Mouse (Mus musculus) embryonic fibroblast, embryonic 13.5 days (primary cell): ENCODE results near the gene Hnrnph1. TPM values are rescaled to one million over a fixed set of nuclear protein-coding genes. Genes with fewer than 3 reads are reported as not detected.
A peak's percentile ranks its signal among the peaks of the same experiment; 100 is the strongest.
"Not testable (repeated sequence)": the region's sequence is repeated elsewhere in the genome, so short reads cannot be mapped to it uniquely, and the experiment has no call there.

Source experiments
- H3K27ac ChIP-seq: 2 replicates; pipeline ENCODE4 v1.5.1; 2012; ENCODE audit warnings: low read length, control low read depth, inconsistent platforms; ENCODE audit not compliant: insufficient read depth
- H3K4me1 ChIP-seq: 2 replicates; pipeline ENCODE4 v1.6.1; 2011; ENCODE audit warnings: low read length; ENCODE audit not compliant: control insufficient read depth, insufficient read depth
- H3K4me3 ChIP-seq: 2 replicates; pipeline ENCODE4 v1.5.1; 2011; ENCODE audit warnings: mild to moderate bottlenecking, control low read depth, low read length; ENCODE audit not compliant: insufficient read depth
- CTCF ChIP-seq: IDR thresholded peaks from 2 replicates; pipeline ENCODE4 v1.5.1; 2011; ENCODE audit warnings: mild to moderate bottlenecking, control low read depth, low read length, moderate library complexity, borderline replicate concordance; ENCODE audit not compliant: insufficient read depth
- POLR2A ChIP-seq: IDR thresholded peaks from 2 replicates; pipeline ENCODE4 v1.6.1; 2011; ENCODE audit warnings: low read depth, mild to moderate bottlenecking, control low read depth, low read length, moderate library complexity
- polyA plus RNA-seq: library from polyadenylated mRNA; stranded (reverse); fragments of >200 nt; gene quantifications from 2 replicates; pipeline ENCODE4 v1.2.4, GENCODE M21; 2011; ENCODE audit warnings: low read depth; ENCODE audit not compliant: missing spikeins, insufficient read length

The Hnrnph1 gene
- polyA plus RNA-seq, 1 experiment: 590 TPM

DNA sequence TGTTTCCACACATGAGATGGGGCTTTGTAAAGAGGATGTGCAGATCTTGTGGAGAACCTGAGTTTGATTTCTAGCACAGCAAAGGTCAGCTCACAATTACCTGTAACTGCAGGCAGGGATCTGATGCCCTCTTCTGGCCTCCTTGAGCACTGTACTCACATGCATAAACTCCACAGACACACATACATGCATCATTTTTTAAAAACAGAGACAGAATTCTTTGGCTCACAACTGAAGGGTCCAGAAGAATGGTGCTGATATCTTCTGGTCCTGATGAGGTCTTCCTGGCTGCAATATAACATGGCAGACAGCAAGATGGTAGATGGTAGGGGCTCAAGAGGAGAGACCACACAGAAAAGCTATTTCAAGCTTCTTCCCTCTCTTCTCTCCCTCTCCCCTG is 22.6 kb upstream of the Hnrnph1 start, which contains the start of gene Cby3:
Cby3 (plus strand) TSS at position 301 of the 400 bp plus-strand sequence.
- Histone ChIP-seq H3K4me3 (no peak within 1 kb of the TSS), H3K27ac (no peak within 1 kb of the TSS), H3K4me1 (no peaks in the 10 kb centered on the region)
- TF ChIP-seq POLR2A: no peak
- TF ChIP-seq CTCF: no peak

DNA sequence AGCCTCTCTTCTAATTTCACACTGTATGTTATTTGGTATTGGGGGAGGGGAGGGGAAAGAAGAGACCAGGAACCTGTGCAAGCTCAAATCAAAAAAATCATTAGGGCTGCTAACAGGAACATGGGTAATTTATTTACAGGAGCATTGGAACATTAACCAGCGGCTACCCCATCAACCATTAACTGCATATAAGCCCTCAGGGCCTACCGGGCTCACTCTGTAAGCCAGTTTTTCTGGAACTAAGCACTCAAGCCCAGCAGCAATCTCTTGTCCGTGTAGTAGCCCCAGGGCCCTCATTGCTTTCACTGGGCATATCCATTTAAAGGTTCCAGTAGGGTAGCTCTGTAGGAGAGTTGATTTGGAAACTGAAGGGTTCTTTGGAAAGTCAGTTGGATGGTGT is 21.9 kb upstream of the Hnrnph1 start:
- Histone ChIP-seq H3K4me3 (no peak overlapping the region), H3K27ac (no peak overlapping the region), H3K4me1 (no peaks in the 10 kb centered on the region)
- no peak for TF ChIP-seq CTCF
- no peak for TF ChIP-seq POLR2A

DNA sequence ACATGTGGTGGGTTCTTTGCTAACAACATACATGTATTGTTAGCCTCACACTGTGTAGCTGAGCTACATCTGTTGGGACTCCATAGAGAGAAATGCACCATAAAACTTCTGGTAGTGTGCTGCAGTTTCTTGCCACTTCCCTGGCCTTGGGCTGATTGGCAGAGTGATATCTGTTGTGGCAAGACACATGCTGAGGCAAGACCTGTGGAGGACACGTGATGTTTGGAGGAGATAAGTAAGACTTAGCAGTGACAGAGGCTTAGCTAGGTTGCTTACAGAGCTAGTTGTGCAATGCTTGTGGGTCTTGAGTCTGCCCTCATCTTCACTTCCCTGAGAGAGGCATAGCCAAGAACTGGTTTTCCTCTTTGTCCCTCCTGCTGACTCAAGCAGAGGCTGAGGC is 21.4 kb upstream of the Hnrnph1 start:
- TF ChIP-seq POLR2A (no peak), CTCF (no peak)

DNA sequence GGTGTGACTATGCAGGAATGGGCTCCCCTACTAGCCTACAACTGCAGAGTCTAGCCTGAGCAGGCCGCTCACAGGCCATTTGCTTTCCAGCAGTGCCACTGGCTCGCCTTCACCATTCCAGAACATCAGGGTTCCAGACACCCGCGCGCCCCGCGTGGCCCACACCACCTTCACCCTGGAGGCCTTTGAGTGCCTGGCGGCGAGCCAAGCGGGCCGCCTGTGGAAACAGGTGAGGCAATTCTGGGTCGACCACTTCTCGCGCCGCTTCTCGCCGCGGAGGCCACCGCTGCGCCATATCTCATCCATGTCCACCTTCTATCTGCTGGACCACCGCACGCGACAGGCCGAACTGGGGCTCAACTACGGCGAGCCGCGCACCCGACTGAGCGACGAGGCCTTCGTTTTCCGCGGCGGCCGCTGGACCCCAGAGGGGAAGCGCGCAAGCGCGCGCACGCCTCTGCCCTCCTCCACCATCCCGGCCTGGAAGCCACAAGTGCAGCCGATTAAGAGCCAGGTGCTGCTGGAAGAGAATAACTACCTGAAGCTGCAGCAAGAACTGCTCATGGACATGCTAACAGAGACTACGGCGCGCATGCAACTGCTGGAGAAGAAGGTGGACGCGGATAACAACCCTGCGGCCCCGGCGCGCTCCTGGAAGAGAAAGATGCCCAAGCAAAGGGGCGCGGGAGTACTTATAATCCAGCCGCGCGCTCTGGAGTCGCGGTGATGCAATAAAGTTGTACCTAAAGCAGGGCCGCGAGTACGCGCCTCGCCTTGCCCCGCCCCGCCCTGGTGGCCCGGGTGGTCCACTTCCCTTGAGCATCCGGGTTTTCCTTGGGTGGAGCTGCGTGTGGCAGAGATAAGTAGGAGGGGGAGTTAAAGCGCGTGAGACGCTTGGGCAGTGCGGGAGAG is 17.6 kb upstream of the Hnrnph1 start:
- H3K4me1 ChIP-seq: no peaks in the 10 kb centered on the region
- TF ChIP-seq POLR2A (no peak), CTCF (no peak)
- H3K4me3 ChIP-seq: peak overlapping the region; percentile 46
- no peak overlapping the region for H3K27ac ChIP-seq

More for the DNA sequence above, 21.4 kb upstream of the Hnrnph1 start:
- no peaks in the 10 kb centered on the region for H3K4me1 ChIP-seq
- H3K27ac ChIP-seq: no peak overlapping the region
- H3K4me3 ChIP-seq: no peak overlapping the region

DNA sequence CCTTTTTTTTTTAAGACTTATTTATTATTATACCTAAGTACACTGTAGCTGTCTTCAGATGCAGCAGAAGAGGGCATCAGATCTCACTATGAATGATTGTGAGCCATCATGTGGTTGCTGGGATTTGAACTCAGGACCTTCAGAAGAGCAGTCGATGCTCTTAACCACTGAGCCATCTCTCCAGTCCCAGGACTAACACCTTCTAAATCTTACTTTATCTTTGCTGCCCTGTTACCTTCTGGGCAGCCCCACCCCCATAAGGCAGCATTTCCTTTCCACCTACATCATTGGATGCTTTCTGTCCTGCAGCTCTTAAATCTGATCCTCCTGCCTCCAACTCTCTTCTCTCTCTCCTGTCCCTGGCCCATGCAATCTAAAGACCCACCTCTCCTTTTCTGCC is 15.5 kb upstream of the Hnrnph1 start:
- H3K27ac ChIP-seq, H3K4me1 ChIP-seq: not testable (repeated sequence)

DNA sequence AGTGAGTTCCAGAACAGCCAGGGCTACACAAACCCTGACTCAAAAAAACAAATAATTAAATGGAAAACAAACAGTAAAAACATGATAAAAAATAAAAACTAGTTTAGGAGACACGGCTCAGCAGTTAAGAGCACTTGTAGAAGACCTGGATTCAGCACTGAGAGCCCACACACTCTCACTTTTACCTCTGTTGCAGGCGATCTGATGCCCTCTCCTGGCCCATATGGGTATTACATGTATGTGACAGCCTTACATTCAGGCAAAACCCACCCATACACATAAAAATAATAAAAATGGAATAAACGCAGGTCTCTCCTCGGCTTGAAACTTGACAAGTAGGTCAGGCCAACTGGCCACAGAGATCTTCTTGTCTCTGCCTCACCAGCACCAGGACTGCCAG is 12.2 kb upstream of the Hnrnph1 start:
- no peaks in the 10 kb centered on the region; the same call in 1 of the 2 replicates for H3K4me1 ChIP-seq
- TF ChIP-seq POLR2A (no peak), CTCF (peak; percentile 61; the same call in 1 of the 2 replicates)
- H3K4me3 ChIP-seq: no peak overlapping the region
- H3K27ac ChIP-seq: no peak overlapping the region

More for the DNA sequence above, 15.5 kb upstream of the Hnrnph1 start:
- H3K4me3 ChIP-seq: not testable (repeated sequence)

DNA sequence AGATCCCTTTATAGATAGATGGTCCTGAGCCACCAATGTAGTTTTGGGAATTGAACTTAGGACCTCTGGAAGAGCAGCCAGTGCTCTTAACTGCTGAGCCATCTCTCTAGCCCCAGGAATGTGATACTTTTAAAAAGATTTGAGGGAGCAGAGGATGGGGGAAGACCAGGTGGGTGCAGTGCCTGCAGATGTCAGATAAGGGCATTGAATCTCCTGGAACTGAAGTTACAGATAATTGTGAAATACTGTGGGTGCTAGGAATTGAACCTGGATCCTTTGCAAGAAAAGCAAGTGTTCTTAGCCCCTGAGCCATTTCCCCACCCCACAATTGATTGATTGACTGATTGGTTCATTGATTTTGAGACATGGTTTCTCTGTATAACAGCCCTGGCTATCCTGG is 11.5 kb upstream of the Hnrnph1 start:
- Histone ChIP-seq H3K27ac (no peak overlapping the region), H3K4me3 (no peak overlapping the region), H3K4me1 (no peaks in the 10 kb centered on the region; the same call in 1 of the 2 replicates)
- TF ChIP-seq CTCF (no peak), POLR2A (no peak)

DNA sequence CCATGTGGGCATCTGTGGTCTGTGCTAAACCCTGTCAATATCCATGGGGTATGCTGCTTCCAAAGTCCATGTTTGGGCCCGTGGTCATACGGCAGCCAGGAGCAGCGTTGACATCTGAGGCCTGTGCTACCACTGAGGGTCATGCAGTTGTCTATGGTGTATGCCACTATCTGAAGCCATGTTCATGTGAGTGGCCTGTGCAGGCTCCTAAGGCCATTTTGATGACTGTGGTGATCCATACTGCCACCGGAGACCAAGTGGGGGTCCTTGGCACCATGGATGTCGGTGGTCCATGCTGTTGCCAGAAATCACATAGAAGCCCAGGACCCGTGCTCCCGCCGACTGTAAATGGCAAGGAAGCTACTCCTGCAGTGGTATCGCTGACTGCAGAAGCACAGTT is 9.3 kb upstream of the Hnrnph1 start:
- Histone ChIP-seq H3K4me3 (no peak overlapping the region), H3K4me1 (no peaks in the 10 kb centered on the region; the same call in 1 of the 2 replicates), H3K27ac (no peak overlapping the region)
- no peak for TF ChIP-seq POLR2A
- TF ChIP-seq CTCF: no peak

DNA sequence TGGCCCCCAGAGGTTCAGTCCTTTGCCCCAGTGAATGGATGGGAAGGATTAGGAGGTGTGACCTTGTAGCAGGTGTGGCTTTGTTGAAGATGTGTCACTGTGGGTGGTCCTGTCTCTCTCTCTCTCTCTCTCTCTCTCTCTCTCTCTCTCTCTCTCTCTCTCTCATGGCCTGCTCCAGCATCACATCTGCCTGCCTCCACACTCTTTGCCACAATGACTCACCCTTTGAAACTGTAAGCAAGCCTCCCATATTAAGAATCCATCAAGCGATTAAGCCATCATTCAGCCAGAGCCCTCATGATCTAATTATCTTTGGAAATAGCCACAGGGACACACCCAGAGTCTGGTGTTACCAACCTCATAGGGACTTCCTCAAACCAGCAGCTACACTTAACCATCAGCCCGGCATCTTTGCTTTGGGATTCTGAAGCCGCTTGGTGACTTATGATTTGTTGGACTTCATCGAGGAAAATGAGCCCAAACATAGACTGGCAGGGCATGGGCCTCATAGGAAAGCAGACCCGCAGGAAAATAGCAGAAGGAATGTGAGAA is 7.4 kb upstream of the Hnrnph1 start:
- Histone ChIP-seq H3K4me3 (no peak overlapping the region), H3K4me1 (no peaks in the 10 kb centered on the region; the same call in 1 of the 2 replicates), H3K27ac (0 out of 2 replicates have a peak overlapping the region, but pooled peaks have one; percentile 38)
- TF ChIP-seq POLR2A (no peak), CTCF (no peak)

DNA sequence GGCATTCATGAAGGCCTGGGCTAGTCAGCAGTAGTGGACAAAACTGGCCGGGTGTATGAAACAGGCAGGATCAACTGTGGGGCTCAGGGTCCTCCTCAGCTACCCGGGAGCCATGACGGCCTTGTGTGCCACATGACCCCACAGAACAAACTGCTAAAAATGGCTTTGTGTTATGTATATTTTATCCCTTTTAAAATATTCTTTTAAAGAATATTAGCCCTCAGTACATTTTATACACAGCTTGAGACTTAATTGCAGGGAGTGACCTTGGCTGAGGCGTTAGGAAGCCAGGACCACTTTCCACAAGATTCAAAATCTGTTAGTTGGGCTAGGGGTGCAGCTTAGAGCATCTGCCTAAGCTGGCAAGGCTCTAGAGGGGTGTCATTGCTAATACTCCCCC is 5.8 kb upstream of the Hnrnph1 start:
- TF ChIP-seq POLR2A (no peak), CTCF (no peak)
- no peak overlapping the region for H3K27ac ChIP-seq
- H3K4me1 ChIP-seq: no peaks in the 10 kb centered on the region; the same call in 1 of the 2 replicates
- H3K4me3 ChIP-seq: no peak overlapping the region
